Mouse (Mus musculus) ES-Bruce4 (cell line): ENCODE data around the gene Kif1b.

Source experiments
- CTCF ChIP-seq: IDR thresholded peaks from one replicate; pipeline ENCODE4 v1.8.1; 2011; ENCODE audit warnings: low read depth, low read length
- POLR2A ChIP-seq: IDR thresholded peaks from one replicate; pipeline ENCODE4 v1.8.1; 2011; ENCODE audit warnings: low read length; ENCODE audit not compliant: insufficient read depth

GRCm38 (mm10) chr4:149159891-149160290, 147.6 kb downstream of the Kif1b start:
- TF ChIP-seq POLR2A (no peak), CTCF (no peak)
